Mouse (Mus musculus) hematopoietic stem cell, adult 5-6 weeks (primary cell): ENCODE measurements at regions not wholly inside any gene's neighbourhood (a gene's known extent, or its start where the extent isn't known, plus 50 kb on each side); places are given as distances from the start of the nearest gene placed in this dataset.

Experiments
- ATAC-seq, 2 experiments: fragments of 125-278 bp in 1 of 2; replicated peaks in 1 of 2; 2 replicates each; pipeline ENCODE4 v1.8.0; 2016 to 2017; ENCODE audit warnings: inconsistent platforms in 2 of 2, mild to moderate bottlenecking in 2 of 2, moderate number of reproducible peaks in 2 of 2, low read depth in 1 of 2, moderate TSS enrichment in 1 of 2; ENCODE audit not compliant: low FRiP score in 2 of 2, poor library complexity in 2 of 2, severe bottlenecking in 2 of 2, insufficient read depth in 1 of 2, low TSS enrichment in 1 of 2

DNA sequence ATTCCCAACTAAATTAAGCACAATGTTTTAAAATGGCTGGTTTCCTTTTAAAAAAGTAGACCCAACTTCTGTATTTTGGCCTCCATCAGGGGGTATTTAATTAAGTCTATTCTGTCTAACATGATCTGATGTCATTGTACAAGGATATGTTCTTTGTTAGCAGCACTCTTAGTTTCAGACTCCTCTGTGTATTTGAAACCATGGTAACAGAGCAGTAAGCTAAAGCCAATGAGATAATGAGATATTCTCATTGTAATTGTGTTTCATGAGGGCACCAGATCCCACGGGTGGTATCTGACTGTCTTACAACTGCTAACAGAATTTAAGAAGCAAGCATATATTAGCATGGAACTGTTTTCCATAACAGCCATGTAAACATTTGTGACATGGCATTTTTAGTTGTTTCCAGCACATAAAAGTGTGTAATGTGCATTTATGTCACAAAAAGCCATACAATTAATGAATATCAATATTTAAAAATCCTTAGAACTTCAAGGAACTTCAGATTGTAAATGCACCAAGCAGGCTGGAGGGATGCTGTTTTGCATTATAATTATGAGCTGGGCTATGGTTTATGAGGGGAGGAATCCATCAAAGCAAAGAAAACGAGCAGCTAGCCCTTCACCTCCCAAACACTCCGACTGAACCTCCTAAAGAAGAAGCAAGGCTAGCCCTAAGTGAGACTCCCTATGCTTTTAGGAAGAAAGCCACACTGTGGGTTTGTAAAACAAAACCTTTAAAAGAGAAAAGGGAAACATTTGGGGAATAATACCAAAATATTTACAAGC lies 240.7 kb upstream of the Veph1 start:
- ATAC-seq, result no peak

DNA sequence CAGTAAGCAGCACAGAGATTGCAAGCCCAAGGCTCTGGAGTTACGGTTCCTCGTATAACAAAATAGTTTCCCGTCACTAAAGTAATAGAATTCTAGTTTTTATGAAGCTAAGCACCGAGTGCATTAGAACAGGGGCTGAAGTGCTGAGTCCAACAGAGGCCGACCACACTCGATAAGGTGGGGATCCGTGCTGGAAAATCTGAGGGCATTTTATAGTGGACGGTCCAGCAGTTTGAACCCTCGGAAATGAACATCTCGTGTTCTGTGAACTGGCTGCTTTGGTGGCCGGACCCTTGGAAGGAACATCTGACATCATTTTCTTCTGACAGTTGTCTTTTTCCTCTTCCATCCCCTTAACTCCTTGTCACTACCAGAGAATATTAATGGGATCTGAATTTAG lies 240.0 kb upstream of the Veph1 start:
- no peak for ATAC-seq

DNA sequence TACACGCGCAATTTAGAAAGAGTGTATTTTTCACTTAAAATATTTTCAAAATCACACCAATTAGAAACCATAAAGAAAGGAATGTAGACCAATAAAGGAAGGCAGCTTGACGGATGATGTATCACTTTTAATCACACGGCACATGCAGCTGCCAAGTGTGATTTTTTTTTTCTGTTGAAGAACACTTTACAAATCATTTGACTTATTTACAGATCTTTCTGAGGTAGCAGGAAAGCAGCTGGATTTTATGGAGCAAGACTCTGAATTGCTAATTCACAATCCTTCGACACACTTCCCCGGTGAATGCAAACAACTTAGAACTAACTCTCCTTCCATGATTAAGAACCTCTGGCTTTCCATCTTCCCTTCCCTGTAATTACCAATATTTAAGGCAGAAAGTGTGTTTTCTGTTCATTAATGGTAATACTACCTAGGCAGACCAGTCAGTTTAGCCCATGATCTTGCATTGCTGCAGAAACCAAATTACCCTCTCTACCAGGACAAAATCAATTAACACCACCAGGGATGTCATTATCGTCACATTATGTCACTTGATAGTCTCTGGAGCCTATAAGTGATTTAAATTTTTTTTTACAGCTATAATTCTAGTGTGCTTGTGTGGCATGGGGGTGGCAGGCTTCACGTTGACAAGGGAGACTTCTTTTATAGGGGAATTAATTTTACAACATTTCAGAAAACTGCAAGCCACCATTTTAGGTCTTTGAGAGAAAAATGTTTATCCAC lies 239.3 kb upstream of the Veph1 start:
- no peak for ATAC-seq

DNA sequence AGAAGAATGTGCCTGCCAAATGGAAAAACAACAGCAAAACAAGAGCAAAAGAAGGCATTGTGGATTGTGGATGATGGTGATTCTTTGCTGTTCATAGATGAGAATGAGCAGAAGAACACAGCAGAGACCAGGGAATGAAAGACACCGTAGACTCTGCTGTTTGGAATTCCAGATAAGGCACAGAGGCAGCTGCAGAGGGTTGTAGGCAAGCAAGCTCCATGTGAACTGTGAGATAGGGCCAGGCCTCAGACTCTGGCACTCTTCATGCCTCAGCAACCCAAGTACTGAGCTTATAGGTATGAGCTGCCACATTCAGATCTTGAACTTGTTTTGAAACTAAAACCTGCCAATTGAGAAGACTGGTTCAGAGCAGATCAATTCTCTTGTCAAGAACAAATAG lies 223.3 kb upstream of the Veph1 start:
- 0 out of 4 replicates have a peak, but pooled peaks of 1 of the 2 experiments have one; percentile 24 for ATAC-seq

DNA sequence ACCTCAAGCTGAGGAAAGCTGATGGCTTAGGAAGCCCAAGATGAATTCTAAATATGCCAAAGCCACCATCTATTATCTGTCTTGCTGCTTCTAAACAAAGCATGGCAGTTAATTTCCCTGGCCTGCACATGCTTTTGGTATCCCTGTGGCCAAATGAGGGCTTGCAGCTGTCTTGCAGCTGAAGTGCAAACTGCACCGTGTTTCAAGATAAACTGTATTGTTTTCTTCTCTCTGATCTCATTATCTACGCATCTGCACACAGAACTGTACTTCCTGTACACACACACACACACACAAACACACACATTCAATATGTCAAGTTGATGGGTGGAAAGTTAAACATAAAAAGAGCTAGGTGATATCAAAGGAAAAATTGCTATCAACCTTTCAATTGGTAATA lies 221.7 kb upstream of the Veph1 start:
- ATAC-seq, result peak; percentile 56 to 59; a peak in 2 of 4 replicates

DNA sequence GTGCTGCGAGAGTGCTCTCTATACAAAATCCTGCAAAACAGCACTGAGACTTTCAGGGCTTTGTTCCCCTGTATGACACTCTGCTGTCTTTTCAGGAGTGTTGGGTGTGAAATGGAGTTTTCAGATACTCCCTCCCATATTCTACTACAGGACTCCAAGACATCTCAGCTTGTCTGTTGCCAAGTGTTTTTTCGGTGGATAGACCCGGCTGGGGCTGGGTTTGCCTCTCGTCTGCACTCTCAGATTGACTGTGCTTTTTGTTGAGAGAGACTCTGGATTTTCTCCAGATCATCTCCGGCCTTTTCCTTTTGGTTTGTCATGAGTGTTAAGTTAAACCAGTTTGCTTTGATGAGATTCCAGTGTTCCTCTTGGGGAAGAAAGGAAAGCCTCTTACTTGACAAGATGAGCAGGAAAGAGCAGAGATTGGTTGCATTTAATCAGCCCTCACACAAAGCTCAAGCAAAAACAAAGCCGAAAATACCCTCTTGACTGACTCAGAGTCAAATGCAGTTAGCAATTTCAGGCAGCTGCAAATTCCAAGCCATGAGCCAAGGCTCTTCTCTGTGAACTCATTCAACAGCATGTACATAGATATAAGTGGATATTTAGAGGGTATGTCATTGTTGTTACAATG lies 219.3 kb upstream of the Veph1 start:
- no peak for ATAC-seq

DNA sequence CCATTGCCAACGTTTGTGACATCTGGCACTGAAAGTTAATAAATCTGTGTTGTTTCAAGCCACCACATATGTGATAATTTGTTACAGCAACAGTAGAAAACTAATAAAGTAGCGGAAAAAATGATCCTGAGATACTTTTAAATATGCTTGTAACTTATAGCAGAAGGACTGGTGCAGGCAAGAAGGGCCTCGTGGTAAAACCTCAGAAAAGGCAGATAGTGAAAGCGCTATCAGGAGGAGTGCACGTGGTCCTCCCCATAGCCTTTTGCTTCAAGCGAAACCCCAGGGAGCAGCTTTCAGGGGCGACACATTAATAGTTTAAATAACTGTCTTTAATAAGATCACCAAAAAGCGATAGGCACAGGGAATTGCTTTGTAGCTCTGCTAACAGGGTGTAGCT lies 217.9 kb upstream of the Veph1 start:
- ATAC-seq, result no peak

DNA sequence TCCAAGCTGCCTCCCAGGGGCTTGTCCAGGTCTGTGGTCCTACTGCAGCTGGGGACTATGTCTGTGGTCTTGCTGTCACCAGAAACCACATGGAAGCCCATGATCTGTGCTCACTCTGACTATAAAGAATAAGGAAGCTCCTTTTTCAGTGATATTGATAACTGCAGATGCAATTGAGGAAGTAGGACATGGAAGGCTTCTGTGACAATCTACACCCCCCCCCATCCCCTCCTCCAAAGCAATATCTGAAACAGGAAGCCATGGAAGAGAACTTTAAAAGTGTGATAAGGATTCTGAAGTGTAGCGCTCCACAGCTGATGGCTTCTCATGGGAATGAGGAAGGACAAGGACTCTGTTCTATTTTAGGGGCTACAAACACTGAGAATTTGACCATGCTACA lies 215.8 kb upstream of the Veph1 start:
- ATAC-seq, result peak; percentile 64 to 87

DNA sequence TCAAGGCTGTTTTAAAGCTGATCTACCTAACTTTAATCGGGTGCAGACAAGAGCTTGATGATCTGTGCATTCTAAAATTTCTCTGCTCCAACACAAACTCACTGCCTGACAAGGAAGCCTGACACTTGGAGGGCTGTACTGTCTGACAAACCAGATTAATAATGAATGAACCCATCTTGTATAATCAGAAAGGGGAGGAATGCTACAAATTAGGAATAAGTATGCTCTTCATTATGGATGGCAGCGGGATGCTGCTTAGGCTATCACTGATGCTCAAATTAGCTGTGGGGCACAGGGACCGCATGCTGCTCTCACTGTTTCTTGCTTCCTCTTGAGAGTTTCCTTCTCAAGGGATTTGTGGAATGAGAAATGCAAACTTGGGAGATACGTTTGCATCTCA lies 213.8 kb upstream of the Veph1 start:
- ATAC-seq, result no peak

DNA sequence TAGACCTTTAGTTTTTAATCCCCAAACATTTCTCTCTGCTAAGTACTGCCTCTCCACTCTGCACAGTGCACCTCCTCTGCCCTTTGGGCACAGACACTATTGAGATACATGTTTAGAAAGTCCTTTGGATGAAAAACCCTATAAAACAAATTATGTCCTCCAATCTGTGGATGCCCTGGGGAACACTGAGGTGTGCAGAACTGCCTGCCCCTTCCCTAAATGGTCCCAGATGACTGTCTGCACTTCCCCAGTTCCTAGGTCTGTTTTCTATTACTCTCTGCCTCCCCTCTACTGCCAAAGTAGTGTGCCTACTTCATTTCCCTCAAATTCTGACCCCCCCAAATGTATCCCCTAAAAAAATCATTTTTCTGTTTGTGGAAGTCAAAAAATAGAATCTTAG lies 209.5 kb upstream of the Veph1 start:
- ATAC-seq, result no peak

DNA sequence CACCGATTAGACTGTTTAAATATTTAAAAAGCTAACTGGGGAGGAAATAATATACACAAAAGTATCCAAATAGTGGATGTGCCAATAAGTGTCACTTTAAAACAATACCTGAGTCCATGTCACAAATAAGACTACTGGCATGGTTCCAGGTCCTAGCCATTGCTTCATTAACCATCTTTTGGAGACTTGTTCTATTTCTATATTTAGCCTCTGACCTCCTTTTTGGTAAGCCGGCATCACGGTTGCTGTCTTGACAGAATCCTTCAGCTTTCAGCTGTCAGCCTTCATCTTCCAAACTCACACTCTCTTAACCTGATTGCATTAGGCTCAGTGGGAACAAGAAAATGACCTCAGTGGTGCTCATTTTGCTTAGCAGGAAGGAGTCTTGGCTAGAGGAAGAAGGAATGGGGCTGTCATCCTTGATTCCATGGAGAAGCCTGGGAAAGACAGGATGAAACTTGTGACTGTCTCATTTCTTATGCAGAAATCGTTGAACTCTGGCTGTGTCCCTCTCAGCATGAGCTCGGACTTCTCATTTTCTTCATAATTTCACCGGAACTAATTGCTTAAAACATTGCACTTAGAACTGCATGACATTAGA lies 208.9 kb upstream of the Veph1 start:
- no peak for ATAC-seq

DNA sequence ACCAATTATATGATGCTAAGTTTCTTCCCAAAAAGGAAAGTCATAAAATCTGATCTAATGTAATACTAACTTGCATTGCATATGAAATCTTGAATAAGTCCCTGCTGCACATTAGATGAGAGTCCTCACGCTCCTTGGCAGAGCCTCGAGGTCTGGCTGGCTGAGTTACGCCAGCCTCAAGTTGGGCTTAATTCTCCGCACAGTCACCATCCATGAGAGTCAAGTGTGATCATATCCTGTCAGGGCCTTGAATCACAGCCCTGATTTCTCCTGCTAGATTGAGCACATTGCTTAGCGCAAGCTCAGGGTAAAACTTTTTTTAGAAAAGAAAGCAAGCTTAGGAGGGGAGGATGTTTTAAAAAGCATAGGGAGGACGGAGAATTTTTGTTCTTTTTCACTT lies 208.1 kb upstream of the Veph1 start:
- no peak for ATAC-seq

DNA sequence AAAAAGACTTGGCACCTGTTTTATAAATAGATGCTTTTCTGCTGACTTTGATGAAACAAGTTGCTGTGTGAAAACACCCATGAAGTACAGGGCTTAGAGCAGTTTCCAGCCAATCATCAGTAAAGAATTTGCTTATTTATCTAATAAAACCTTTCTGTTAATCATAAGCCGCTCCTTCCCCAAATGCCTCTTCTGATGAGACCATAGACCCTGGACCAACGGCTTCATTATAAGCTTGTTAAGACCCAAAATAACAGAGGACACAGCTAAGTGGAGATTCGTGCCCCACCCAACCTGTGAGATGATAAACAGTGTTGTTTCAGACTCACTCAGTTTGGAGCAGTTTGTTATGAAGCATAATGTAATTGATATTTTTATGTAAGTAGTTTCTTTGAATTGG lies 207.0 kb upstream of the Veph1 start:
- no peak for ATAC-seq

DNA sequence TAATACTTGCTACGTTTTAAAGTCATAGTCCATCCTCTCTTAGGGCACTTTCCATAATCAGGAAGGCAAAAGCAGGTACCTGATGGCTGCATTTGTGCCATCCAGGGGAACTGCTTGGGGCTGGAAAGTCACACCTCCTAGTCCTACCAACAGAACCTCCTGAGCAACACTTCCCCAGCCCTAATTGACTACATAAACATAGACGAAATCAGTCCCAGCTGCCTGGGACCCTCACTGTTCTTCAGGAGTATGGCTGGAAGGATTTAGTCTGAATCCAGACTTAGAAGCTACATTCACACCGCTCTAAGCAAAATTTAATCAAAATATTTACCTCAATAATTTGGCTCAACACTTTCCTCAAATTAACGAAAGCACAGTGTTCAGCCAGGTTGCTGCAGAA lies 205.2 kb upstream of the Veph1 start:
- no peak for ATAC-seq

DNA sequence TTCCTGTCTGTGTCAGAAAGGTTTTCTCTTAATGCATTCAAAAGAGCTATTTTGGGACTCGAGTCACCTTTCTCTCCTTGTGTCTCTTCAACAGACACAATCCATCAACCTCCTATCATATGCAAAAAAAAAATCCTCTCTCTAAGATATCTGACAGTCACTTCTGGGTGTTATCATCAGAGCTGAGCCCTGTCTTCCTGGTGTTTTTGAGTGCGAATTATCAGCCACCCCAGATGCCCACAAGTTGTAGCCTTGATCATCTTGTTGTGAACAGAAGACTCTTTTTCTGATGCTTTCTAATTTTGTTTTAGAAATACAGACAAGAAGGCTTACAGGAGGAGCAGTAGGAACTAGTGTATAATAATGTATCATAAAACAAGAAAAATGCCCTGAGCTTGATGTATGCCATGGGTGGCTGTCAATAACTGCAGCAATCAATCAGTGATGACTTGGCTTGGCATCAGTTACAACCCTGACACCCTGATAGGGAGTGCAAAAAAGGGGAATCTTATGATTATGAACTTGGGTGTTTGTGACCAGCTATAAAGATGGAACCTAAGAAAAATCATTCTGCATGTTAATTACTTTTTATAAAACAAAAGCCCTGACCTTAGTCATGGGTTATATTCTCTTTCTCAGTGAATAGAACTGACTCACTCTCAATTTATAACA lies 197.9 kb upstream of the Veph1 start:
- ATAC-seq, result no peak; a peak in 1 of 4 replicates

DNA sequence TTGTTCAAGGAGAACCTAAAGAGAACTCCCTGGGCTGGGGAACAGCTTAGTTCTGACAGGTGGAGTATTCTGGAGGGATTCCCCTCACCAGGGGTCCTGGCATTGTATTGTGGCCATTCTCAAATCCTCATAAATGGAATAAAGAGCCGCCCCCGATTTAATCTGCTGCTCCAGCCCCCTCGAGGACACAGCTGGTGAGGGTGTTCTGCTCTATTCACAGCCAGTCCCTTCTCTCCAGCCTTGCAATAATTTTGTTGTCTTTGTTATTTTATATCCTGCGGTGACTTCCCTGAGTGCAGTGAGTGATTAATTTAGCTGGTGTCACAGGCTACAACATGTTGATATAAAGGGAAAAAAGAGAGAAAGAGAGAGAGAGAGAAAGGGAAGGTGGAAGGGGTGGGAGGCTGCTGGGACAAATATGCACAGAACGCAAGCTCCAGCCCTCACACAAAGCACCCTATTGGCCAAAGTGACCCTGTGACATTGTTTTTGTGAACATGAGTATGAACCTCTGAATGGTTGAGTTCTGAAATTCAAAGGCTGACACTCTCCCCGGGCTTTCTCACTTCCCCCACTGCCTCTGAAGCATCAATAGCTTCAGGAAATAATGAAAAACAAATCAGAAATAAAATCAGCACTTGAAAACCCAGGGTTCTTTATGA lies 194.2 kb upstream of the Veph1 start:
- no peak for ATAC-seq

DNA sequence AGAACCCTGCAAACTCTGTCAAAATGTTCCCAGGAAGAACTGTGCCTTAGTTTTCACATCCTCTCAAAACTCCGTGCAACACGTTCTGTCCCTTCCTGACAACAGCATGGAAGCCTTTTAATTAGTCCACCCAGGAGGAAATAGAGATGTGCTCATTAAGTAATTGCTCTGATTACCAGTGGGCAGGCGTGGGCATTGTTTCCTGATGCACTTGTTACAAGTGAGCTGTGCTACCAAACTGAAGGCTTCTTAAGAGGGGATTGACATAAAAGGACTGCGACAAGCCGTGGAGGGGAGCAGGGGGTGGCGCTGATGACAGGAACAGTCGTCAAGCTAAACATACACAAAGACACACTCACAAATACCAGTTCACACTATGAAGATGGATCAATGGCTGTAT lies 192.1 kb upstream of the Veph1 start:
- ATAC-seq, result no peak
